Mouse (Mus musculus): ENCODE measurements around the gene Snai3. TPM values are rescaled to one million over a fixed set of nuclear protein-coding genes. Genes with fewer than 3 reads are reported as not detected.

Gene Snai3
- total and polyA plus RNA-seq, 3 experiments, result 0.06 TPM; not detected in 2

DNA sequence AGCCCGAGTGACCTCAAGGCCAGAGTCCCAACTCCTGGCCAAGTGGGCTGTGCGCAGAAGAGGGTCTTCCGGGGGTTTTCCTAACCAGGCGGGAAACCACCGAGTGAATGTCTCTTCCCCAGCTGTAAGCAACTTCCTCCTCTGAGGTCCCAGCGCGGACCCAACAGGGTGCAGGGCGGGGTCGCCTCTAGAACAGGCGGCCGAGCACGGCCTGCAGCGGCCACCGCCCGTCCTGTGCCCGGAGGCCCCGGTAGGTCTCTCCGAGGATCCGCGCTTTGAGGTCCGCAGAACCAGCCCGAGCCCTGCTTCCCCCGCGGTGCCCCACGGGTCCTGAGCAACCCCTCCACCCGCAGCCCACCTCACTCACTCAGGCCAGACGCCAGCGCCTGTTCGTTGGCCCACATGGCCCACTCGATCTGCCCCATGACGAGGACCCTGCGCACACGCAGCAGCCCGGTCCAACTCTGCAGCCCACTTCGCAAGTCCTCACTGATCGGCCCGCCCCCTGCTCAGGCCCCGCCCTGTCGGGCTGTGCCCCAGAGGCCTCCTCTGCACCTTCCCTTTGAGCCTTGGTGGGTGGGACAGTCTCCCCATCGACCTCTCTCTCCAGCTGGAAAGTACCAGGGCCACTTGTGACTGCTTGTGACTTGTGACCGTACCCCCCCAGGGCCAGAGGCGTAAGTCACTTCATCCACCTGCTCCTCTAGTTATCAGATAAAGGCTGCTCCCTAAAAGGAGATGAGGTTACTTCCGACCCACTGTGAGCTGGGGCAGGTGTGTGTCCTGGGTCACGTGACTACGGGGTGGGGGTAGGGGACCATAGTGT is 27.9 kb downstream of the Snai3 start, which contains the start of gene Cyba:
Gene Cyba (minus strand): TSS at position 488 of the 826 bp plus-strand sequence.
- H3K4me3 ChIP-seq (ENCODE audit: control insufficient read depth in 1 of 2, insufficient read depth in 1 of 2, low read depth in 2 of 2, low read length in 2 of 2), result peak within 1 kb of the TSS; percentile 63 to 86
- no peaks in the 10 kb centered on the region for H3K27me3 ChIP-seq (ENCODE audit: control insufficient read depth in 1 of 2, insufficient read depth in 2 of 2, low read length in 2 of 2)
- peak; percentile 88 for DNase-seq (ENCODE audit: low read depth, low spot score)
- H3K4me1 ChIP-seq (ENCODE audit: control insufficient read depth in 1 of 2, insufficient read depth in 2 of 2, low read length in 2 of 2), result peaks cover 9 to 30% of the 10 kb centered on the region in 2 experiments
- H3K36me3 ChIP-seq (ENCODE audit: control insufficient read depth in 1 of 2, insufficient read depth in 2 of 2, low read length in 2 of 2), result peaks cover 0 to 27% of the 10 kb centered on the region in 2 experiments; a peak in 2 of 4 replicates
- no peaks in the 10 kb centered on the region for H3K9me3 ChIP-seq (replicated peaks; ENCODE audit: insufficient read depth, low read length)
- H3K79me2 ChIP-seq (ENCODE audit: control insufficient read depth, insufficient read depth, low read length, poor library complexity), result peaks cover 26% of the 10 kb centered on the region
- peak within 1 kb of the TSS; percentile 73 for H3K27ac ChIP-seq (ENCODE audit: control insufficient read depth, low read depth, low read length)
- H3K9ac ChIP-seq (ENCODE audit: control insufficient read depth, low read depth, low read length, poor library complexity, severe bottlenecking), result peak within 1 kb of the TSS; percentile 91
- TF ChIP-seq ZMIZ1 (IDR thresholded peaks at IDR 0.05; ENCODE audit: low read depth, low read length) (no peak), BHLHE40 (IDR thresholded peaks at IDR 0.05; ENCODE audit: borderline replicate concordance, low read depth, low read length) (peak; percentile 85; the same call in 1 of the 2 replicates), SMC3 (IDR thresholded peaks at IDR 0.05; ENCODE audit: low read depth, low read length) (no peak), NRF1 (IDR thresholded peaks at IDR 0.05; ENCODE audit: insufficient read depth, low read depth, low read length, poor library complexity, severe bottlenecking) (peak; percentile 50; the same call in 1 of the 2 replicates), MAX (IDR thresholded peaks at IDR 0.05; ENCODE audit: low read length) (0 out of 2 replicates have a peak, but pooled peaks have one; percentile 66), ELF1 (IDR thresholded peaks at IDR 0.05; ENCODE audit: low read depth, low read length) (peak; percentile 38; the same call in 1 of the 2 replicates), GABPA (IDR thresholded peaks at IDR 0.05; ENCODE audit: low read depth, low read length) (no peak), USF2 (IDR thresholded peaks at IDR 0.05; ENCODE audit: borderline replicate concordance in 1 of 2, insufficient read depth in 1 of 2, low read depth in 1 of 2, low read length in 2 of 2) (peak in 1 of 2 experiments; percentile 7; a peak in 1 of 4 replicates), KAT2A (conservative IDR thresholded peaks at IDR 0.05; ENCODE audit: low read depth, low read length) (no peak), HCFC1 (IDR thresholded peaks at IDR 0.05; ENCODE audit: low read depth, low read length) (0 out of 2 replicates have a peak, but pooled peaks have one; percentile 5), E2F4 (IDR thresholded peaks at IDR 0.05; ENCODE audit: borderline replicate concordance, low read depth, low read length) (0 out of 2 replicates have a peak, but pooled peaks have one; percentile 13), CHD2 (IDR thresholded peaks at IDR 0.05; ENCODE audit: low read length) (no peak), MYC (IDR thresholded peaks at IDR 0.05; ENCODE audit: low read depth, low read length) (0 out of 2 replicates have a peak, but pooled peaks have one; percentile 14), ZKSCAN1 (IDR thresholded peaks at IDR 0.05; ENCODE audit: low read depth, low read length) (no peak), TCF12 (IDR thresholded peaks at IDR 0.05; ENCODE audit: low read depth, low read length) (0 out of 2 replicates have a peak, but pooled peaks have one; percentile 7), SIN3A (IDR thresholded peaks at IDR 0.05; ENCODE audit: low read length) (peak; percentile 33; the same call in 1 of the 2 replicates), ZC3H11A (IDR thresholded peaks at IDR 0.05; ENCODE audit: low read depth, low read length) (no peak), GATA1 (IDR thresholded peaks at IDR 0.05; ENCODE audit: low read depth, low read length) (no peak), EP300 (IDR thresholded peaks at IDR 0.05; ENCODE audit: low read depth in 1 of 2, low read length in 2 of 2) (no peak), ETS1 (IDR thresholded peaks at IDR 0.05; ENCODE audit: low read depth, low read length) (peak; percentile 38; the same call in 1 of the 2 replicates), MYB (IDR thresholded peaks at IDR 0.05; ENCODE audit: low read depth, low read length) (no peak), MXI1 (IDR thresholded peaks at IDR 0.05; ENCODE audit: low read depth, low read length) (no peak; the same call in 1 of the 2 replicates), RCOR1 (IDR thresholded peaks at IDR 0.05; ENCODE audit: low read depth, low read length) (no peak), POLR2AphosphoS5 (IDR thresholded peaks at IDR 0.05; ENCODE audit: borderline replicate concordance, low read depth, low read length) (no peak), MAFK (IDR thresholded peaks at IDR 0.05; ENCODE audit: borderline replicate concordance, low read depth, low read length) (no peak), CHD1 (IDR thresholded peaks at IDR 0.05; ENCODE audit: low read depth, low read length) (no peak), ZNF384 (IDR thresholded peaks at IDR 0.05; ENCODE audit: low read depth, low read length) (no peak), CTCF (IDR thresholded peaks at IDR 0.05 in 2 of 3, conservative IDR thresholded peaks at IDR 0.05 in 1 of 3; ENCODE audit: control insufficient read depth in 1 of 3, insufficient read depth in 1 of 3, low read depth in 2 of 3, low read length in 3 of 3, poor library complexity in 1 of 3, severe bottlenecking in 1 of 3) (no peak), TBP (IDR thresholded peaks at IDR 0.05; ENCODE audit: low read depth, low read length) (no peak), MAZ (IDR thresholded peaks at IDR 0.05; ENCODE audit: low read depth, low read length) (0 out of 2 replicates have a peak, but pooled peaks have one; percentile 24), USF1 (IDR thresholded peaks at IDR 0.05; ENCODE audit: low read depth, low read length) (peak; percentile 93), POLR2AphosphoS2 (IDR thresholded peaks at IDR 0.05; ENCODE audit: low read length) (0 out of 2 replicates have a peak, but pooled peaks have one; percentile 64), MEF2A (IDR thresholded peaks at IDR 0.05; ENCODE audit: extremely low read depth, insufficient replicate concordance, low read depth, low read length, poor library complexity, severe bottlenecking) (no peak), TAL1 (IDR thresholded peaks at IDR 0.05; ENCODE audit: low read length) (no peak)

Measured in MEL (cell line).